Mouse (Mus musculus): ENCODE results near the gene Gm9821. TPM values are rescaled to one million over a fixed set of nuclear protein-coding genes. Genes with fewer than 3 reads are reported as not detected.

The Gm9821 gene
- 0.89 and 1.1 TPM in 2 replicates for polyA plus RNA-seq (2015; fragmentation: Nextera tagmentation; extraction: Ambion mirVana)

GRCm38 (mm10) chr2:91945483-91945882 lies at the start of gene Gm9821:
Gene Gm9821 (plus strand): TSS chr2:91945703.
- H3K9ac ChIP-seq: peak within 1 kb of the TSS; percentile 66
- H3K9me3 ChIP-seq (replicated peaks): no peaks in the 10 kb centered on the region
- peak within 1 kb of the TSS; percentile 83 for H3K4me2 ChIP-seq
- WGBS (ENCODE audit: insufficient replicate concordance): 89% methylated on average over 18 of the region's 18 CpGs
- H3K4me1 ChIP-seq (replicated peaks): peaks cover 68% of the 10 kb centered on the region
- peaks cover 46% of the 10 kb centered on the region for H3K36me3 ChIP-seq (replicated peaks)
- no peaks in the 10 kb centered on the region for H3K27me3 ChIP-seq
- ATAC-seq (ENCODE audit: insufficient read depth): no peak
- H3K4me3 ChIP-seq (replicated peaks): no peak within 1 kb of the TSS
- peak within 1 kb of the TSS; percentile 90 for H3K27ac ChIP-seq (replicated peaks)

- Histone ChIP-seq H3K4me3 (replicated peaks) (no peak overlapping the region), H3K4me2 (no peak overlapping the region), H3K9ac (no peak overlapping the region), H3K27ac (replicated peaks) (no peak overlapping the region), H3K9me3 (replicated peaks) (no peaks in the 10 kb centered on the region), H3K36me3 (replicated peaks) (peaks cover 19% of the 10 kb centered on the region; the same call in 1 of the 2 replicates), H3K27me3 (no peaks in the 10 kb centered on the region), H3K4me1 (replicated peaks) (no peaks in the 10 kb centered on the region)
- no peak for ATAC-seq (ENCODE audit: insufficient read depth)
Observed at GRCm38 (mm10) chr2:91897968-91898367, 47.5 kb upstream of the Gm9821 start.

- H3K36me3 ChIP-seq (replicated peaks): peaks cover 15% of the 10 kb centered on the region; the same call in 1 of the 2 replicates
- H3K4me2 ChIP-seq: no peak overlapping the region
- no peak overlapping the region for H3K4me3 ChIP-seq (replicated peaks)
- H3K27me3 ChIP-seq: no peaks in the 10 kb centered on the region
- H3K4me1 ChIP-seq (replicated peaks): no peaks in the 10 kb centered on the region
- ATAC-seq (ENCODE audit: insufficient read depth): no peak
- no peak overlapping the region for H3K9ac ChIP-seq
- H3K27ac ChIP-seq (replicated peaks): no peak overlapping the region
- H3K9me3 ChIP-seq (replicated peaks): no peaks in the 10 kb centered on the region
- 78% methylated on average over 3 of the region's 3 CpGs for WGBS (ENCODE audit: insufficient replicate concordance)
Observed at GRCm38 (mm10) chr2:91899141-91899540, 46.4 kb upstream of the Gm9821 start.

GRCm38 (mm10) chr2:91900431-91900830 lies 45.1 kb upstream of the Gm9821 start:
- Histone ChIP-seq H3K9me3 (replicated peaks) (no peaks in the 10 kb centered on the region), H3K4me2 (no peak overlapping the region), H3K27ac (replicated peaks) (no peak overlapping the region), H3K4me1 (replicated peaks) (no peaks in the 10 kb centered on the region), H3K4me3 (replicated peaks) (no peak overlapping the region), H3K9ac (no peak overlapping the region), H3K27me3 (no peaks in the 10 kb centered on the region), H3K36me3 (replicated peaks) (peaks cover 16% of the 10 kb centered on the region; the same call in 1 of the 2 replicates)
- WGBS (ENCODE audit: insufficient replicate concordance): 79% methylated on average over 8 of the region's 8 CpGs
- ATAC-seq (ENCODE audit: insufficient read depth): no peak

- H3K36me3 ChIP-seq (replicated peaks): peaks cover 18% of the 10 kb centered on the region; the same call in 1 of the 2 replicates
- H3K27ac ChIP-seq (replicated peaks): no peak overlapping the region
- no peak for ATAC-seq (ENCODE audit: insufficient read depth)
- H3K4me1 ChIP-seq (replicated peaks): no peaks in the 10 kb centered on the region
- H3K9me3 ChIP-seq (replicated peaks): no peaks in the 10 kb centered on the region
- H3K27me3 ChIP-seq: no peaks in the 10 kb centered on the region
- H3K4me2 ChIP-seq: no peak overlapping the region
- no peak overlapping the region for H3K4me3 ChIP-seq (replicated peaks)
- 66% methylated on average over 5 of the region's 5 CpGs for WGBS (ENCODE audit: insufficient replicate concordance)
- H3K9ac ChIP-seq: no peak overlapping the region
Observed at GRCm38 (mm10) chr2:91902336-91902735, 43.2 kb upstream of the Gm9821 start.

- Histone ChIP-seq H3K4me2 (no peak overlapping the region), H3K4me3 (replicated peaks) (no peak overlapping the region), H3K9ac (no peak overlapping the region), H3K9me3 (replicated peaks) (no peaks in the 10 kb centered on the region), H3K4me1 (replicated peaks) (no peaks in the 10 kb centered on the region), H3K27me3 (no peaks in the 10 kb centered on the region), H3K36me3 (replicated peaks) (peaks cover 20% of the 10 kb centered on the region), H3K27ac (replicated peaks) (no peak overlapping the region)
- no peak for ATAC-seq (ENCODE audit: insufficient read depth)
- 76% methylated on average over 3 of the region's 3 CpGs for WGBS (ENCODE audit: insufficient replicate concordance)
Observed at GRCm38 (mm10) chr2:91903171-91903925, 42.2 kb upstream of the Gm9821 start.

- Histone ChIP-seq H3K27ac (replicated peaks) (no peak overlapping the region), H3K4me2 (no peak overlapping the region), H3K9ac (no peak overlapping the region), H3K27me3 (no peaks in the 10 kb centered on the region), H3K9me3 (replicated peaks) (no peaks in the 10 kb centered on the region), H3K4me3 (replicated peaks) (no peak overlapping the region), H3K4me1 (replicated peaks) (no peaks in the 10 kb centered on the region), H3K36me3 (replicated peaks) (peaks cover 29% of the 10 kb centered on the region)
- ATAC-seq (ENCODE audit: insufficient read depth): no peak
- WGBS (ENCODE audit: insufficient replicate concordance): 68% methylated on average over 5 of the region's 5 CpGs
Observed at GRCm38 (mm10) chr2:91904618-91905307, 40.7 kb upstream of the Gm9821 start.

GRCm38 (mm10) chr2:91906141-91906540 lies 39.4 kb upstream of the Gm9821 start:
- peaks cover 29% of the 10 kb centered on the region for H3K36me3 ChIP-seq (replicated peaks)
- 87% methylated on average over 2 of the region's 2 CpGs for WGBS (ENCODE audit: insufficient replicate concordance)

GRCm38 (mm10) chr2:91912616-91913015 lies 32.9 kb upstream of the Gm9821 start:
- Histone ChIP-seq H3K9ac (no peak overlapping the region), H3K27me3 (no peaks in the 10 kb centered on the region), H3K4me3 (replicated peaks) (no peak overlapping the region), H3K9me3 (replicated peaks) (no peaks in the 10 kb centered on the region), H3K36me3 (replicated peaks) (peaks cover 76% of the 10 kb centered on the region), H3K4me2 (no peak overlapping the region), H3K27ac (replicated peaks) (no peak overlapping the region), H3K4me1 (replicated peaks) (peaks cover 39% of the 10 kb centered on the region)
- no peak for ATAC-seq (ENCODE audit: insufficient read depth)
- WGBS (ENCODE audit: insufficient replicate concordance): 54% methylated on average over 3 of the region's 3 CpGs

More at GRCm38 (mm10) chr2:91906141-91906540, 39.4 kb upstream of the Gm9821 start:
- no peak for ATAC-seq (ENCODE audit: insufficient read depth)
- H3K4me2 ChIP-seq: no peak overlapping the region
- H3K9ac ChIP-seq: no peak overlapping the region
- no peak overlapping the region for H3K27ac ChIP-seq (replicated peaks)
- H3K9me3 ChIP-seq (replicated peaks): no peaks in the 10 kb centered on the region
- no peak overlapping the region for H3K4me3 ChIP-seq (replicated peaks)
- H3K27me3 ChIP-seq: no peaks in the 10 kb centered on the region
- H3K4me1 ChIP-seq (replicated peaks): no peaks in the 10 kb centered on the region

GRCm38 (mm10) chr2:91913328-91914110 lies 32.0 kb upstream of the Gm9821 start:
- Histone ChIP-seq H3K4me2 (no peak overlapping the region), H3K27me3 (no peaks in the 10 kb centered on the region), H3K4me1 (replicated peaks) (peaks cover 39% of the 10 kb centered on the region), H3K9ac (no peak overlapping the region), H3K4me3 (replicated peaks) (no peak overlapping the region), H3K27ac (replicated peaks) (no peak overlapping the region), H3K9me3 (replicated peaks) (no peaks in the 10 kb centered on the region), H3K36me3 (replicated peaks) (peaks cover 81% of the 10 kb centered on the region)
- no peak for ATAC-seq (ENCODE audit: insufficient read depth)
- 66% methylated on average over 7 of the region's 7 CpGs for WGBS (ENCODE audit: insufficient replicate concordance)

Measured in liver, embryonic 15.5 days (tissue).